Mouse (Mus musculus) induced T-regulatory cell, adult 2 months (primary cell): ENCODE data around the gene Ift88.

ENCODE experiments used
- DNase-seq: peaks from one replicate; pipeline ENCODE4 v3.0.0-alpha.2; 2012; ENCODE audit warnings: low read depth

Ift88 gene

GRCm38 (mm10) chr14:57533214-57533613, 109.4 kb downstream of the Ift88 start:
- peak; percentile 55 for DNase-seq

- DNase-seq, result no peak
Measured at GRCm38 (mm10) chr14:57533841-57534240, 110.0 kb downstream of the Ift88 start.

DNA sequence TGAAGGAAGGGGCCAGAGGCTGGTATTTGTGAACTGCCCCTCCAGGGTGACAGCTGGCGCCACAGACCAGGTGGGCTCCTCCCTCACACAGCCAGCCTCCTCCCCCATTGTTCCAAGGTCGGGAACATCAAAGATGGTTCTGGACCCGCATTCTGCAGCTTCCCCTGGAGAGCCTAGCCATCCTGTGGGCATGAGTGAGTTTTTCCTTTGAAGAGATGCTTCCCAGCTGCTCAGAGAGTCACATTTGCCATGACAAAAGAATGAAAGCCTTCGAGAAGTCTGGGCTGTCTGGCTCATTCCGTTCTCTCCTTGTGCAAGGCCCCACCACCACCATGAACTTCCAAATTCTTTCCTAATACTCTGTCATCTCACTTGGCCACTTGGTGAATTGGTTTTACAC, 110.5 kb downstream of the Ift88 start:
- DNase-seq, result no peak

DNA sequence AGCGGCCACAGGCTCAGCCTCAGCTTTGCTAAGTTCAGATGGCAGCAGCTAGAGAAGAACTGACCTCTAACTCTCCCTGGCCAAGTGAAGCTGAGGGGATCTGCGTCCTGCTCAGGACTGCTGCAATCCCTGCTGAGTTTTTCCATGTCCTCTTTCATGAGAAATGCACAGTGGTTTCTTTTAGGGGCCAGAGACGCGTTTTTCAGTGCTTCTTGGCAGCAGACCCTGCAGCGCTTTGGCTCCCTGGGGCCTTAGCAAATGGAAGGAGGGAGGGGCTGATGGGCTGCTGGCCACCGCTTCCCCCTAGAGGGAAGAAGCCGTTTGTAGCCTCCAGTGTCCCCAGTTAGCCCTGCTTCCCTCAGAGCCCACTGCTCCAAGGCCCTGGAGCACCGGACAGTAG, 111.1 kb downstream of the Ift88 start:
- DNase-seq, result no peak

DNA sequence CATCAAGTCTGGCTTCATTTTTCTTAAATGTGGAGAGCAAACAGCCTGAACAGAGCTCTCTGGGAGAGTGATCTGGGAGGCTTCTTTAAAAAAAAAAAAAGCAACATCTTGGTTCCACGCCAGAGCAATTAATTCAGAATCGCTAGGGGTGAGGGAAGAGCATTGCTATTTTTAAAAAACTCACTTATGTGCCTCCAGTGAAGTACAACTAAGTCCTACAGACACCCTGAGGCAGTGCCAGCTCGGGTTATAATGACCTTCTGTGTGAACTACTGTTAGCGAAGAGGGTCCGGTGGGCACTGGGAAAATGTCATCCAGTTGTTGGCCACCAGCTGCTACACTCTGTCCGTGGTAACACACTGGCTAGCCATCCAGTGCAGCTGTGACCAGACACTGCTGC, 111.8 kb downstream of the Ift88 start:
- DNase-seq, result no peak

GRCm38 (mm10) chr14:57536820-57537219, 113.0 kb downstream of the Ift88 start:
- no peak for DNase-seq

DNA sequence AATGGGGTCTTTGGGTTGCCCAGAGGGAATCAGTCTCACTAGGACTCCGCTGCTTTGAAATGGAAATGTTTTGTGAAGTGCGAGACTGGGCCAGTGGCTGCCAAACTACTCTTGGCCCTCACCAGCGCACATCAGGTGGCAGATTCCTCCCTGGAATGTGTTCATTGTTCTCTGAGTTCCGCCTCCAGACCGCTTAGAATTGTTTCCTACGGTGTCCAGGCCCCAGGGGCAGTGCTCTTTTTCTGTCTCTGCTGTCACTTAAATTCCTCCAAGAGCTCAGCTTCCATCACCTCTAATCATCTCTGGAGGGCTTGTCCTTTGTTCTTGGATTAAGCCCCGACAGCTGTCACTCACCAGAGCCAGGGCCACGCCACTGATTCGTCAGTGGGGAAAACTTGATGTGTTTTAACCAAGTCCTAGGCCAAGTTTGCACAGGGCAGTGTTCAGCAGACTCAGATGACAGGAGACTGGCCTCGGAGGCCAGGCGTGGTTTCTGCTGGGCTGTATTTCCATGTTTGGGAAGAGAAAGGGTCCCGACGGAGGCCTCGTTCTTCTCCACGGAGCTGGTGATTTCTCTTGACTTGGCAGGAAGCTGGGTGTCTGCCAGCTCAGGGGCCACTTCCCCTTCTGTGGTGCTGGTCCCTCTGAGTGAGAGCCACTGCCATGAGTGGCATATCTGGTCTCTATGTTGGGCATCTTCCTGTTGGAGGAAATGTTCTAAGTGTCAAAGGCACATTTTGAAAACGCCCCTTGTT, 113.6 kb downstream of the Ift88 start:
- DNase-seq, result no peak

DNA sequence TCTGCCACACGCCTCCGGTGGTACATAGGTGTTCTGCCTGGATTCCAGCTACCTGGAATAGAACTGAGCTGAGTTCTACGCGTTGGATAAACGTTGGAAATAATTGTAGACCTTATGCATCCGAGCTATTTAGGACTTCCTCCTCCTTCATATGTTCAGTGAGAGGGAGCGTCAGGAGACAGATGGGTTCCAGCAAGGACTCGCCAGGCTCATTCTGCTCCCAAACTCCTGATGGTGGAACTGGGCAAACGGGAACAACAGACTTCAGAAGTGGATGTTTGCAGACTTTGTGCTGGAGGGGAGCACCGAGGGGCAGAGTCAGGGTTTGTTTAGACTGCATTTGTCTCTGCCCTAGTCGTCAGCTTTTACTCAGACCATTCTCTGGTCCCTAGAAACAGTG, 116.8 kb downstream of the Ift88 start:
- DNase-seq, result no peak

- DNase-seq, result peak; percentile 15
Measured at GRCm38 (mm10) chr14:57542231-57542630, 118.4 kb downstream of the Ift88 start.

- DNase-seq, result no peak
Measured at GRCm38 (mm10) chr14:57543420-57544039, 119.7 kb downstream of the Ift88 start.

DNA sequence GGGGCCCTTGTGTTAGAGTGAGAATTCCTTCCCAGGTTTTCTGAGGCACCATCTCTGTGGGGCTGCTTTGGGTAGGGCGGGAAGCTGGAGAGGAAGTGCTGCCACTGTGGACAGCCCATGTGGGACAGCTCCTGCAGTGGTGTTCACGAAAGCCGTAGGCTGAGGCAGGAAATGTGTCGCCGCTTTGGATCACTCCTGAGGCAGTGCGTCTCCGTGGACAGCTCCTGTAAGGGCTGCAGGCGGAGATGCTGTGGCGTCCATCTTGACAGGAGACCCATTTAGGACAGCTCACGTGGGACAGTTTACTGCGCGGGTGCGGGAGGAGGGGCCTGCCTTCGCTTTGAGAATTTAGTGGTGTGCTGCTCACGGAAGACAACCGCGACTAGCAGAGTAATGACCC, 121.7 kb downstream of the Ift88 start:
- DNase-seq, result no peak

GRCm38 (mm10) chr14:57546131-57546530, 122.3 kb downstream of the Ift88 start:
- no peak for DNase-seq

- no peak for DNase-seq
Measured at GRCm38 (mm10) chr14:57546557-57547021, 122.7 kb downstream of the Ift88 start.

GRCm38 (mm10) chr14:57547062-57547461, 123.2 kb downstream of the Ift88 start:
- no peak for DNase-seq

DNA sequence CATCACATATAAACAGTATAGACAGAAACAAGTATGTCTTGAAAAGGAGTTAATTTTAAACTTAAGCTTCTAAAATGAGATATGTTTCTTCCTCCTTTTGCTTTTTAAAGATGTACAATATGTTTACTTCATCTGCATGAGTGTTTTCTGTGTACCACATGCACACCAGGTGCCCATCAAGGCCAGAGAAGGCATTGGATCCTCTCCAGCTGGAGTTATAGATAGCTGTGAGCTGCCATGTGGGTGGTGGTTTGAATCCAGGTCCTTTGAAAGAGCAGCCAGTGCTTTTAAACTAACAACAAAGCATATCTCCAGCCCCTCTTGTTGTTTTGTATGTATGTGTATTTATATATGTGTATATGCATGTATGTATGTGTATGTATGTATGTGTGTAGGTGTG, 129.1 kb downstream of the Ift88 start:
- no peak for DNase-seq

GRCm38 (mm10) chr14:57554434-57554833, 130.6 kb downstream of the Ift88 start:
- DNase-seq, result no peak

DNA sequence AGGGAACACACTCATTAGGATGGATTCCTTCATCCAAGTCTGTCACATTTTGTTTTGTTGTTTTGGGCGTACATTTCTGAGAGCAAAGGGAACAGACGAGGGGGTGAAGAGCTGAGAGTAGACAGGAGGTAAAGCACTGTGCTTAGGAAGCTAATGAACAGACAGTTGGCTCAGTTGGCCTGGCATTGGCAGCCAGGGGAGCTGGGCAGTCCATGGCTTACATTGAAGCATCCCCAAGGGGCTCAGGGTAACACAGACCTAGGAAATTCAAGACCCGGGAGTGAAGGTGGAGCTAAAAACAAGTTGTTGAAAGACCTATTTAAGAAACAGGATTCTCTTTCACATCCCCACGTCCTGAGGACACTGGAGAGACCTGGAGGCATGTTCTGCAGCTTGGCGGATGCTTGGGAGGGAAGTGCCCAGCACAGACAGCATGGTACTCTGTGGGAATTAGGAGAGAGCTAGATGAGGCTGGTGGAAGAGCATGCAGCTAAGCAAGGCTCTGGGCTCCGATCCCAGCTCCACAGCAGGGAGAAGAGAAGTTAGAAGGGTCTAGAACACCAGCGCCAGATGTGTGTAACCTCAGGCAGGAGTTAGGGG, 131.7 kb downstream of the Ift88 start:
- no peak for DNase-seq

DNA sequence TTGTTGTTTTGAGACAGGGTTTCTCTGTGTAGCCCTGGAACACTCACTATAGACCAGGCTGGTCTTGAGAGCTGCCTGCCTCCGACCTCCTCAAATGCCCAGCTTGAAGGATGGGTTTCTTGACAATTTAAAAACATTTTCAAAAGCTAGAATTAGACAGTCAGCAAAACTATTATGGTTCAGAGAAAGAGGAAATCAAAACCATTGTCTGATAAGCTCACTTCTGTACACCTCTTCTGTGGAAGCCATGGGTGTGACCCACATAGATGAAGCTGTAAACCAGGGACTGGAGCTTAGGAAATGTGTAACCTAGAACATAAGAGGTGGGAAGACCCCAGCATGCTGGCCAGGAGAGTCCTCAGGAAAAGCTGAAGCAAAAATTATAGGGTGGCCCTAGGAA, 133.1 kb downstream of the Ift88 start:
- no peak for DNase-seq

- DNase-seq, result no peak
Measured at GRCm38 (mm10) chr14:57565626-57566025, 141.8 kb downstream of the Ift88 start.
